Mouse (Mus musculus) bone marrow, adult 2 months (tissue): ENCODE data around the gene Mpped1. TPM values are rescaled to one million over a fixed set of nuclear protein-coding genes. Genes with fewer than 3 reads are reported as not detected.

Experiments
- H3K27ac ChIP-seq: fragments of 200-500 bp; 2 replicates; pipeline ENCODE4 v1.5.1; 2012; ENCODE audit warnings: low read depth, mild to moderate bottlenecking, control low read depth, inconsistent platforms, low read length; ENCODE audit not compliant: control insufficient read depth, poor library complexity, insufficient read depth
- H3K4me1 ChIP-seq: fragments of 200-500 bp; 2 replicates; pipeline ENCODE4 v1.6.1; 2011; ENCODE audit warnings: low read length; ENCODE audit not compliant: control insufficient read depth, insufficient read depth
- H3K4me3 ChIP-seq: fragments of 200-500 bp; replicated peaks from 2 replicates; pipeline ENCODE3; 2011; ENCODE audit warnings: mild to moderate bottlenecking, low read depth, low read length, control low read depth; ENCODE audit not compliant: control insufficient read depth
- CTCF ChIP-seq: fragments of 200-500 bp; IDR thresholded peaks from 2 replicates; pipeline ENCODE4 v1.5.1; 2011; ENCODE audit warnings: low read length, control low read depth; ENCODE audit not compliant: control insufficient read depth, insufficient read depth
- POLR2A ChIP-seq: fragments of 200-500 bp; IDR thresholded peaks from 2 replicates; pipeline ENCODE4 v1.6.1; 2011; ENCODE audit warnings: low read depth, mild to moderate bottlenecking, control low read depth, low read length, borderline replicate concordance; ENCODE audit not compliant: control insufficient read depth
- WGBS: fragments of 180-500 bp; shearing (Covaris S2); methylation state at CpG from one replicate; pipeline ENCODE4 v1.1.7; 2018; 5-methylcytosine and 5-hydroxymethylcytosine counted together
- polyA plus RNA-seq: library from polyadenylated mRNA; stranded (reverse); fragments of >200 nt; gene quantifications from 2 replicates; pipeline ENCODE4 v1.2.4, GENCODE M21; 2011; ENCODE audit warnings: low replicate concordance; ENCODE audit not compliant: missing spikeins, insufficient read depth, insufficient read length

Gene Mpped1
- polyA plus RNA-seq, 1 experiment = not detected

DNA sequence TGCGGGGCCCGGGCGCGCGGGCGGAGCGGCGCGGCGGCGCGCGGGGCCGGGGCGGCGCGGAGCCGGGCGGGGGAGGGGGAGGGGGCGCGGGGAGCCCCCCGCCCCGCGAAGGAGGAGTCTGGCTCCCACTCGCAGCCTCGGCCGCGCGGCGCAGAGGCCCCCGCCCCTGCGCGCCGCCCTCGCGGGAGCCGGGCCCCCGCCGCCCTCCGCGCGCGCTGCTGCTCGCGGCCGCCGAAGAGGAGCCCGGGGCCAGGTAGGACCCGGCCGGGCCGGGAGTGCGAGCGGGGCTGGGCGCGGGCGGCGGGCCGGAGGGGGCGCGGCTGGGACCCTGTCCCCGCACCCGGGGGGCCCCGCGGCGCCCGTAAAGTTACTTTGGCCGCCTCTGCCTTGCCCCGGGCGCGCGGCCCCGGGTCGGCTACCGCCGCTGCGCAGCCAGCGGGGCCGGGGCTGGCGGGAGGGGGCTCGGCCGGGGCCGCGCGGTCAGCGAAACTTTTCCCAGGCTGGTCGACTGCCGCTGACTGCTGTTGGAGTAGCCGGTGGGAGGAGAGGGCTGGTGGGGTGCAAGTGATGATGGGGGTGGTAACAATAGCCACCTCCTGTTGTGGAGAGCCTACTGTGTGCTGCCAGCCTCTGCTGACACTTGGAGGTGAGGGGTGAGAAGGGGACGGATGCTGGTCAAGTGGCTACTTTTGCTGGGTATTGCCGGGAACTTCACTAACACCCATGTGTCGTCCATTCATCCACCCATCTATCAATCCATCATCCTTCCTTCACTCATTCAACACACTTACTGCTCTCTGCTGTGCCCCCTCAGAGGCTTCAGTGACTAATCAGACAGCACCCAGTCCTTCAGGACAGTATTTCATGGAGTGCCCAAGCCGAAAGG lies 831 bp downstream of the Mpped1 start:
- 7% methylated on average over 70 of the region's 92 CpGs for WGBS
- H3K27ac ChIP-seq = no peak overlapping the region
- TF ChIP-seq POLR2A (no peak), CTCF (no peak)
- no peaks in the 10 kb centered on the region for H3K4me1 ChIP-seq
- H3K4me3 ChIP-seq = no peak overlapping the region

- H3K4me1 ChIP-seq = no peaks in the 10 kb centered on the region
- H3K27ac ChIP-seq = no peak overlapping the region
- no peak for TF ChIP-seq CTCF
- no peak for TF ChIP-seq POLR2A
- whole genome bisulfite sequencing = 84% methylated on average over 11 of the region's 11 CpGs
- no peak overlapping the region for H3K4me3 ChIP-seq
Observed at GRCm38 (mm10) chr15:83781304-83781703, 2.0 kb downstream of the Mpped1 start.

DNA sequence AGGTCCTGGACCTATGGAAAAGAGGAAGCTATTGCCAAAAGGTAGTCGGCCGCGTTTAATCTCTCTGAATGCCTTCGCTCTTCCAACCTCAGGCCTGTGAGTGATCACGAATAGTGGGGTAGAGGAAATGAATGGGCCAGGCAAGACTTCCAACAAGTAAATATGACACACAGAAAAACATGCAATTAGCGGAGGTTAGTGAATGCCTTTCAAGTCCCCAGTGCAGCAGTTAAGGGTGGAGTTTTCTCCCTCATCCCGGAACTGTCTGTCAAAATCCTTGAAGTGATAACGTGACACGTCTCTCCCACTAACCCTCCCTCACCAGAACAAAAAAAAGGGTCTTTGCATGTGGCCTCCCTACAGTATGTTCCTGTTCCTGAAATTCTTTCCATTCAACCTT lies 3.0 kb downstream of the Mpped1 start:
- H3K4me3 ChIP-seq = no peak overlapping the region
- 54% methylated on average over 9 of the region's 9 CpGs for WGBS
- H3K4me1 ChIP-seq = no peaks in the 10 kb centered on the region
- no peak overlapping the region for H3K27ac ChIP-seq
- TF ChIP-seq CTCF (no peak), POLR2A (no peak)

GRCm38 (mm10) chr15:83784772-83785171 lies 5.5 kb downstream of the Mpped1 start:
- 67% methylated on average over 9 of the region's 9 CpGs for WGBS
- TF ChIP-seq CTCF (no peak), POLR2A (no peak)
- H3K27ac ChIP-seq = no peak overlapping the region
- H3K4me3 ChIP-seq = no peak overlapping the region
- H3K4me1 ChIP-seq = no peaks in the 10 kb centered on the region

- no peak overlapping the region for H3K4me3 ChIP-seq
- H3K4me1 ChIP-seq = no peaks in the 10 kb centered on the region
- no peak overlapping the region for H3K27ac ChIP-seq
- 68% methylated on average over 9 of the region's 9 CpGs for WGBS
- TF ChIP-seq POLR2A (no peak), CTCF (no peak)
Observed at GRCm38 (mm10) chr15:83789046-83789445, 9.8 kb downstream of the Mpped1 start.

DNA sequence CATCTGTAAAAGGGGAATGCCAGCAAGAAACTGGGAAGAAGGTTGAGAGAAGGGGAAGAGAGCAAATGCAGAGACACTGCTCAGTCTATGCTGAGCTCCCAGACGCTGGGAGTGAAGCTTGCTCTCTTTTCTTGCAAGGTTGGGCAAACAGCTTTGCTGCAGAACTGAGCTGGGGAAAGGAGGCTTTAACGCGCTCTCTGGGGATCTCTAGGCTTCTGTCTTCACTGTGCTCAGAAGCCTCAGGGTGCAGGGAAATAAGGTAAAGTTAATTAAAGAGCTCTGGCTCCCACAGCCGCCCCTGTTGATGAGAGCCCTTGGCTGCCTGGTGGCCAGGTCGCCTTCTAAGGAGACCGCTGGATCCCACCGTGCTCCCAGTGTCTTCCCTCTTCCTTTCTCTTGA lies 17.7 kb downstream of the Mpped1 start:
- Histone ChIP-seq H3K27ac (no peak overlapping the region), H3K4me1 (no peaks in the 10 kb centered on the region), H3K4me3 (no peak overlapping the region)
- WGBS = 69% methylated on average over 7 of the region's 7 CpGs
- TF ChIP-seq CTCF (no peak), POLR2A (no peak)

- WGBS = 80% methylated on average over 11 of the region's 11 CpGs
- Histone ChIP-seq H3K4me3 (no peak overlapping the region), H3K4me1 (no peaks in the 10 kb centered on the region), H3K27ac (no peak overlapping the region)
- TF ChIP-seq POLR2A (no peak), CTCF (no peak)
Observed at GRCm38 (mm10) chr15:83798964-83799363, 19.7 kb downstream of the Mpped1 start.

GRCm38 (mm10) chr15:83801011-83801410 lies 21.7 kb downstream of the Mpped1 start:
- no peak for TF ChIP-seq POLR2A
- H3K4me1 ChIP-seq = no peaks in the 10 kb centered on the region
- H3K4me3 ChIP-seq = no peak overlapping the region

DNA sequence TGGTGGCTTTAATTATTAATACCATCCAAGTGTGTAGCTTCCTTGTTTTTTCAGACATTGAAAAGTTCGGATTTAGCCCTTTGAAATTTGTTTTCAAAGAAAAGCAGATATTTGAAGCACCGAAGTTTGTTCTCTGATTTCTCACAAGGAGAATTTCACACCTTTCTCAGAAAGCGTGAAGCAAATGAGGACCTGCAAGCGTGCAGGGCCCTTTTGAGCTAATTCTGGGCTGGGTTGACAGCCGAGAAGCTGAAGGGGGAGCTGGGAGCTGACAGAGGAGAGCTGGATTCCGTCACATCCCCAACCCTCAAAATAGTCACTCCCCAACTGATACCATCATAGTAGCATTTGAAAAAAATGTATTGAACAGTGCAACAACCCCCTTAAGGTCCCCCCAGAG lies 34.8 kb downstream of the Mpped1 start:
- no peak for TF ChIP-seq POLR2A
- no peak for TF ChIP-seq CTCF
- Histone ChIP-seq H3K4me1 (no peaks in the 10 kb centered on the region), H3K4me3 (no peak overlapping the region), H3K27ac (no peak overlapping the region)
- WGBS = 65% methylated on average over 6 of the region's 6 CpGs

More at GRCm38 (mm10) chr15:83801011-83801410, 21.7 kb downstream of the Mpped1 start:
- 65% methylated on average over 5 of the region's 5 CpGs for WGBS
- no peak overlapping the region for H3K27ac ChIP-seq
